Mouse (Mus musculus) lung, embryonic 16.5 days (tissue): ENCODE measurements around the gene Zscan4d. TPM values are rescaled to one million over a fixed set of nuclear protein-coding genes. Genes with fewer than 3 reads are reported as not detected.
"Not testable (repeated sequence)": the region's sequence is repeated elsewhere in the genome, so short reads cannot be mapped to it uniquely, and the experiment has no call there.

Source experiments
- ATAC-seq: fragments of 200-750 bp; cut with Nextera tagmentation; 2 replicates; pipeline ENCODE4 v1.8.0; 2017; ENCODE audit warnings: low read depth, mild to moderate bottlenecking, moderate library complexity
- H3K27ac ChIP-seq: fragments of 300-500 bp; sonication (generic); 2 replicates; pipeline ENCODE4 v1.5.1; 2014; ENCODE audit warnings: mild to moderate bottlenecking, control low read depth, low read length
- H3K27me3 ChIP-seq: fragments of 300-500 bp; sonication (generic); 2 replicates; pipeline ENCODE4 v1.6.1; 2014; ENCODE audit warnings: low read depth, low read length, mixed read lengths; ENCODE audit not compliant: control insufficient read depth, insufficient read depth
- H3K36me3 ChIP-seq: fragments of 300-500 bp; sonication (generic); 2 replicates; pipeline ENCODE4 v1.6.1; 2014; ENCODE audit warnings: low read length; ENCODE audit not compliant: control insufficient read depth, insufficient read depth
- H3K4me1 ChIP-seq: fragments of 300-500 bp; sonication (generic); replicated peaks from 2 replicates; pipeline ENCODE4 v1.6.1; 2014; ENCODE audit warnings: low read length, mixed read lengths; ENCODE audit not compliant: control insufficient read depth, insufficient read depth
- H3K4me2 ChIP-seq: fragments of 300-500 bp; sonication (generic); 2 replicates; pipeline ENCODE4 v1.6.1; 2014; ENCODE audit warnings: low read depth, low read length, control low read depth
- H3K4me3 ChIP-seq: fragments of 300-500 bp; sonication (generic); 2 replicates; pipeline ENCODE4 v1.5.1; 2014; ENCODE audit warnings: mild to moderate bottlenecking, low read length, control low read depth
- H3K9ac ChIP-seq: fragments of 300-500 bp; sonication (generic); 2 replicates; pipeline ENCODE4 v1.6.1; 2014; ENCODE audit warnings: low read length, control low read depth
- H3K9me3 ChIP-seq: fragments of 300-500 bp; sonication (generic); 2 replicates; pipeline ENCODE4 v1.6.1; 2016; ENCODE audit warnings: low read length; ENCODE audit not compliant: control insufficient read depth
- WGBS: fragments of 180-500 bp; shearing (Covaris S2); extraction: QIAGEN DNeasy Blood & Tissue Kit; methylation state at CpG from one replicate; pipeline ENCODE4 v1.1.7; 2014; 5-methylcytosine and 5-hydroxymethylcytosine counted together
- polyA plus RNA-seq: library from polyadenylated mRNA; unstranded; fragments of >200 nt; fragmentation: Nextera tagmentation; extraction: Ambion mirVana; gene quantifications from 2 replicates; pipeline ENCODE4 v1.2.1, GENCODE M21; 2015

The Zscan4d gene
- polyA plus RNA-seq: not detected in 2 replicates

DNA sequence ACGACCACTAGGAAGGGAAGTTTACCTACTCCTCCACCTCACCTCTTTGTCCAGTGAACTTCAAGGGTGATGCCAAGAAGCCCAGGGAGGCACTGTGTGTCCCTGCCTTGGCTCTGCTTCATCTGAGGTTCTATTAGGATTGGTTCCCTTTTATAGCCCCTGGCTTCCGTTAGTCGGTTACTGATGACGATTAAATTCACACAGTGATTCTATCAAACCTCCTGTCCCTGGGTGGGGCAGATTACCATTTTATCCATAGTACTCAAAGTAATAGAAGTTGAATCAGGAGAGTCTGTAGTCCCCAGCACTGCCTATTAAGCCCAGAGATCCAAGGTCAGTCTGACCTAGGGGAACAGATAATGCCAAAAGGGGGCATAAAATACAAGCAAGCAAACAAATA, at the start of gene Zscan4d:
Gene Zscan4d (minus strand): TSS at position 101 of the 400 bp plus-strand sequence.
- H3K4me1 ChIP-seq, H3K4me3 ChIP-seq, H3K27ac ChIP-seq, H3K4me2 ChIP-seq, H3K9ac ChIP-seq, ATAC-seq, H3K27me3 ChIP-seq, H3K36me3 ChIP-seq, H3K9me3 ChIP-seq: not testable (repeated sequence)
- WGBS: 85% methylated on average over 4 of the region's 4 CpGs

DNA sequence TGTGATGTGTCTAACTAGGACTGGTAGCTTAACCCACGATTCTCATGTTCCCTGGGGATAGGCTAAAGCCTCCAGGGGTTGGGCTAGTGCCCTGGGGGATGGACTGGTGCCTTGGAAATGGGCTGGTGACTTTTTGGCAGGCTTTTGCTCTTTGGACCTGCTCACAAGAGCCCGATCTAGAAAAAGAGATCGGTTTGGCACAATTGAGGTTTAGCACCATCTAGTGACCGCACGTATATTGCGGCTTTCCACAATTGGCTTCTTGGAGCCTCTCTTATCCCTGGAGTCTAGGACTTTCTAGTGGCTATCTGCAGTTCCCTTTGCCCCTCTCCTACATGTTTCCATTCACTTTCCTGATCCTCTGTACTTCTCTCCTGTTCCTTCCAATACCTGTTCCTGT, 7.9 kb downstream of the Zscan4d start:
- not testable (repeated sequence) for H3K4me1 ChIP-seq, H3K36me3 ChIP-seq, ATAC-seq, H3K9me3 ChIP-seq, H3K9ac ChIP-seq, H3K27me3 ChIP-seq, H3K4me3 ChIP-seq, H3K27ac ChIP-seq, H3K4me2 ChIP-seq
- WGBS: 33% methylated on average over 6 of the region's 6 CpGs

Other genes with a start within 250 kb of the Zscan4d start
- gene Zscan4c, start 160.4 kb downstream of the Zscan4d start, polyA plus RNA-seq: not detected in 2 replicates
- gene Zscan4-ps1, start 96.5 kb downstream of the Zscan4d start, polyA plus RNA-seq: not detected in 2 replicates
- gene Zscan4e, start 144.5 kb upstream of the Zscan4d start, polyA plus RNA-seq: not detected in 2 replicates
- not detected in 2 replicates for gene Zscan4f, start 231.8 kb upstream of the Zscan4d start, polyA plus RNA-seq